Mouse (Mus musculus): ENCODE data around the gene Foxn2.

Foxn2 gene

DNA sequence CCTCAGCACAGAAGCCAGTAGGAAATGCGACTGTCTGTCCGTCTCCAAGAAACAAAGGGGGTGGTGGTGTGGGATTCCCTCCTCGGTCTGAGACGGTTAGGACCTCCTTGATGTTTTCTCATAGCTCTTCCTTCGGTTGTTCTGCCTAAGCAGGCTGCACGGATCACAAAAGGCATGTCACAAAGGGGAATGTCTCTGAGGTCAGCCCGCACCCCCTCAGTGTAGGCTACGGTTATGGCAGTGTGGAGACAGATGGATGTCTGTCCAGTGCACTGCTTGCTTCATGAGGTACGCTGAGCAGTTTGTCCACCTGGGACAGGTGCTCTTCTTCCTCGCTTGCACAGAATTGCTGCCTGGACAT lies 54.2 kb downstream of the Foxn2 start:
- DNase-seq: no peak

- DNase-seq: no peak
Measured at GRCm38 (mm10) chr17:88498090-88498682, 57.7 kb downstream of the Foxn2 start.

DNA sequence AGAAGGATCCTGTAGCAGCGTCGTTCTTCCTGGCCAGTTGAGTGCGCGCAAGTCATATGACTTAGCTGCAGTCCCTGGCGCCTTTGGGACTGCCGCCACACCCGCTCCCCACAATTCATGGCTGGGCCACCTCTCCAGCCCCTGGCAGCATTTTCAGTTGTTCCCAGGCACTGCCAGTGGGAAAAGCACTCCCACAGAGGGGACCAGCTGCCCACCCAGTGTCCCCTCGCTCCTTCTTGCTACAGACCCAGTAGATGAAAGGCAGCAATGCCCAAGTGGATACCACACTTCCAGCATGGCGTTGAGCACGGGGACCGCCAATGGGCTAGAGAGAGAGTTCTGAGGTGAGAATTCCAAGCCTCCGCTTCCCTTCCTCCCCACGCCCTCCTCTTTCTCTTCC lies 63.5 kb downstream of the Foxn2 start:
- no peak for DNase-seq

- DNase-seq: peak; percentile 9
Measured at GRCm38 (mm10) chr17:88505275-88505723, 64.8 kb downstream of the Foxn2 start.

- DNase-seq: no peak
Measured at GRCm38 (mm10) chr17:88505941-88506340, 65.4 kb downstream of the Foxn2 start.

GRCm38 (mm10) chr17:88507376-88507775 lies 66.9 kb downstream of the Foxn2 start:
- DNase-seq: no peak

GRCm38 (mm10) chr17:88508846-88509508 lies 68.5 kb downstream of the Foxn2 start:
- no peak for DNase-seq

- DNase-seq: no peak
Measured at GRCm38 (mm10) chr17:88509999-88510398, 69.5 kb downstream of the Foxn2 start.

- DNase-seq: peak; percentile 54
Measured at GRCm38 (mm10) chr17:88511095-88511551, 70.6 kb downstream of the Foxn2 start.

GRCm38 (mm10) chr17:88516477-88516876 lies 76.0 kb downstream of the Foxn2 start:
- DNase-seq: no peak

DNA sequence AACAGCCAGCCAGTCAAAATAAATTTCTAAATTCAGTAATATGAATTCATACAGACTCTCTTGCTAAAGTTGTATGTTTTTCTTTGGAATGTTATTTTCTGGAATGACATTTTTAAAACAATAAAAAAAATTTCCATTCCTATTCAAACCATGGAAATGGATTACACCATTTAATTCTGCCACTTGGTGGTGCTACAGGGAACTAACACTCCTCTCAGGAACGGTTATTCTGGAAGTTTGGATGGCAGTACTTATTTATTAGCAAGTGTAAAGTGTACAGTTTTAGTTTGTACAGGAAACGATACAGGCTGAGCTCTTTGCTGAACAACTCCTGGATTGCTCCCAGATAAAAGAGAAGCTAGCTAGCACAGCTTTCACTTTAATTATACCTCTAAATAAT lies 87.3 kb downstream of the Foxn2 start:
- DNase-seq: no peak

DNA sequence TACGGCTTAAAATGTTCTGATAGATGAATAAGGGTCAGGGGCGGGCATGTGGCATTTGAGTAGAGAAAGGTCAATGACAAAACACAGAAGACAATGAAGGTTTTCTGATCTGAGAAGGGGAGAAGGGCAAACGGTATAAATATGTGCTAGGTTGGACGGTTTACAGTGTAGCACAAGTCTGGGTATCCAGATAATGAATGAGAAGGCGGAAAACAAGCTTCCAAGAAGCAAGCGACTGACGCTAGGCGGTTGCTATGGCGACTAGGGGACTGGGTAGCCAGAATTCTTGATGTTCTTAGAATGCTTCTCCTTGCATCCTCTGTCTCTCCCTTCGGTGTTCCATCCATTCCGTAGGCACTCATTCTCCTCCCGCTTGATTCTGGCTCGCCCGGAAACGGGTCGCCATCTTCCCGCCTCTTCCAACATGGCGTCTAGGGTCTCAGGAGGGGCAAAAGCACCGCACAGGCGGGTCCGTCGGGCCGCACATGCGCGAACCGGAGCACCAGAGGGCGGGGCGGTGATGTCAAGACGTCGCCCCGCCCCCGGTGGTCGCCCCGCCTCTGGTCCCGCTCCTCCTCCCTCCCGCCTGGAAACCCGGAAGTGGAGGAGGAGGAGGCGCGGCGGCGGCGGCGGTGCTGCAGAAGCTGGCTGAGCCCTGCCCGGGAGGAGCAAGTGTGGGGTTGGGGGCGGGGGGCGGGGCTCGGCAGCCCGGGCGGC lies 89.2 kb downstream of the Foxn2 start, which contains the start of gene Ppp1r21:
TSS of gene Ppp1r21 (plus strand) at position 600 of the 717 bp plus-strand sequence.
- peak; percentile 98 for DNase-seq

GRCm38 (mm10) chr17:88530236-88530619 lies 89.7 kb downstream of the Foxn2 start:
- no peak for DNase-seq

DNA sequence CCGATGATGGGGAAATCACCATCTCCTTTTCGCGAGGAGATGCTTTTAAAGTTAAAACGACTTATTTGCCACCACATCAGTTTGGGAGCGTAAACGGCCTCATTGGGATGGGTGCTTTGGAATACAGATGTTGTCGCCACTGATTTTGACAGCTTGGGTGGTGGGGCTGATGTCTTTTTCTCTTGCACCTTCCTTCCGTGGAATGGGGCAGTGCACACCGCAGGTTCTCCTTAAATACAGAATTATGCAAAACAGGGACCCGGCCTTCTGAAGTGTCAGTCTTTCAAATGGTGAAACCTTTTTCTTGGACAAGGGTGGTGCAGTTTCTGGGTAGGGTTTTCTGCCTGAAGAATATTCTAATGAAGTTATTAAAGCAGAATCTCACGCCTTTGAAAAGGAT lies 90.2 kb downstream of the Foxn2 start:
- DNase-seq: no peak

GRCm38 (mm10) chr17:88531176-88531575 lies 90.7 kb downstream of the Foxn2 start:
- DNase-seq: no peak

DNA sequence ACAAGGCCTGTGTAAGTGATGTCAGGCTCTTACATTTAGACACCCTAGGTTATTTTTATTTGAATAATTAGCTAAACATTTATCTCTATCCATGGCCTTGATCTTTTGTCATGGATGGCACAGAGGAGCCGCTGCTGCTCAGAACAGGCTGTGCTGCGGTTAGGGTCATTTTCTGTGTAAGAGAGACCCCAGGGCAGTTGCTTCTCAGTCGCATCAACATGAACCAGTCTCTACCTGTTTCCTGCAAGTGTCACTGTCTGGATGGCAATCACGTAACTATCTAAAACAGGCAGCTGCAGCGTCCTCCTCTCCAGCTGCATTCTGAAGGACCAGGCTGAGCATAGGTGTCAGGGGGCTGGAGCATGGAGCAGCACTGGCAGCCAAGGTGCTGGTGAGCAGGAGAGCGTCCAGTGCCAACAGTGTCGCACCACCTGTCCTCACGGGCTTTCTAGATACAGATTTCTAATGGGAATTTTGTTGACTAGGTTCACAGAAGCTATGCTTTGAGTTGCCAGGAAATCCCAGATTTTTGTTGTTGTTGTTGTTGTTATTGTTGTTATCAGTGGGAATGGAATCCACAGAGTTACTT lies 97.4 kb downstream of the Foxn2 start:
- no peak for DNase-seq

Data from right cerebral cortex, postnatal 25 days (tissue).